Mouse (Mus musculus) megakaryocyte, adult 5-6 weeks (primary cell): ENCODE measurements around the gene Pcp2. TPM values are rescaled to one million over a fixed set of nuclear protein-coding genes. Genes with fewer than 3 reads are reported as not detected.
A peak's percentile ranks its signal among the peaks of the same experiment; 100 is the strongest.
"Not testable (repeated sequence)": the region's sequence is repeated elsewhere in the genome, so short reads cannot be mapped to it uniquely, and the experiment has no call there.

Source experiments
- ATAC-seq: 2 replicates; pipeline ENCODE4 v1.8.0; 2016; ENCODE audit warnings: mild to moderate bottlenecking, inconsistent platforms; ENCODE audit not compliant: poor library complexity, severe bottlenecking
- total RNA-seq, 2 experiments: library from RNA; stranded (forward) in 1 of 2; stranded (reverse) in 1 of 2; fragments of 153-499, 151-499 nt in 1 of 2; fragments of 221-1000, 200-1000 nt in 1 of 2; gene quantifications; 2 replicates each; pipeline versions ENCODE4 v1.2.3 to v1.2.4; 2015 to 2017

The Pcp2 gene
- total RNA-seq, 2 experiments from 2014 or later = not detected

DNA sequence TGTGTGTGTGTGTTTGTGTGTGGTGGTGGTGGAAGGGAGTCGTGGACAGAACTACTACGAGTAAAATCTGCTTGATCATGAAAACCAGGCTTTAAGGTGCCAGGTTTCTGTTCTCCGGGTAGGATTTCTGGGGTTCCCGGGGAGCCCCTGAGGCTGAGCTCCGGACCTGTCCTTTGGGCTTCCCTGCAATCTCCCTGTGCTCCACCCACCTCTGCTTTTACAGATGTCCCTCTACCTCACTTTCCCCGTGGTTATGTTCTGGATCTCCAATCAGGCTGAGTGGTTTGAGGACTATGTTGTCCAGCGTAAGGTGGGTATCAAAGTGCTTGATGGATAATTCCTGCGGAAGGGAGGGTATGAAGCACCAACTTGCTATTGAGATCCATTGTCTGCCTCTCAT, 3.2 kb downstream of the Pcp2 start:
- no peak for ATAC-seq

- ATAC-seq = peak; percentile 97
Measured at GRCm38 (mm10) chr8:3621199-3621970, 4.0 kb downstream of the Pcp2 start, which contains the start of the genes Xab2 and Pet100. Xab2 (minus strand) TSS chr8:3621316. Pet100 (plus strand) TSS chr8:3621548.

- ATAC-seq = no peak
Measured at GRCm38 (mm10) chr8:3609816-3610150, 15.6 kb downstream of the Pcp2 start.

DNA sequence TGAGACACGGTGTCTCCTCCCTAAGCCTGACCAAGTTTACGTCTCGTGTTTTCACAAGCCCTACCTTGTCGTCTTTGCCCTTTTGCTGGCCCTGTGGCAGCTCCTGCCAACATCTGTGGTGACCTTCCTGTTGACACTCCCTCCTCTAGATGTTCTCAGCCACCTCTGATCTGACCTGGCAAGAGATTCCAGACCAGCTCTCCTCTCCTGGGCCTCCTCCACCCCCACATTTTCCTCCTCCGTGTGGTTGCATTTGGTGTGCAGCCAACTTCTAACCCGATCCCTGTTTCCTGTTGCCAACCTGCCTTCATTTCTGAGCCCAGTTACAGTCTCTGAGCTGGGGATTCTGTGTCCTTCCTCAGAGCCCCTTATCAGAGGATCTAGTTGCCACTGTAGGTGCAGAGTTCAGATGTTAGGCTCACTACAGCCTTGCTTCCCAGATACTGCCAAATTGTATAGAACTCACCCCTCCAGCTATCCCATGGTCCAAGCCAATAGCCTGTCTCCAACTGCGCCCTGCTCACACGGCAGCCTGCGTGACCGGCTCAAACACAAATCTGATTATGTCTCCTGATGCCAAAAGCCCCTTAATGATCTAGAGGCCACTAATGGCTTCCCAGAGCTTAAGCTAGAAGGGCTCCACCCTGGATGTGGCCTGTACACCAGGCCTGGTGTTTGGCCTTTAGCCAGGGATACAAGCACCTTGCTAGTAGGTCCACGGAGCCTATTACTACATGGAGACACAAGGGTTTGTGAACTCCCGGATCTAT, 16.1 kb downstream of the Pcp2 start:
- no peak for ATAC-seq

DNA sequence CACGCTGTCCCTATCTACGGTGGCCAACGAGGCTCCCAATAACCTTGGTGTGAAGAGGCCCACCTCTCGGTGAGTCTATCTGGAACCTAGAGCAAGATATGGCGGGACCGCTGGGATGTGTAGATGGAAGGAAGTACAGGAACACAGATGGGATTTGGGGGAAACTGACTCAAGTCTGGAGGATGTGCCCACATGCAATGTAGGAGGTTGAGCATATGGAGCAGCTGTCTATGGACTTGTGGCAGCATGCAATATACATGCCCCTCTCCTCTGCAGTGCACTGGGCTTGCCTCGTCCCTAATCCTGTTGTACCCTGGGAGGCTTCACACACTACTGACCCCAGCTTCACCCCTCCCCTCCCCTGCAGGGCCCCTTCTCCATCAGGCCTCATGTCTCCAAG, 17.5 kb downstream of the Pcp2 start:
- no peak for ATAC-seq

DNA sequence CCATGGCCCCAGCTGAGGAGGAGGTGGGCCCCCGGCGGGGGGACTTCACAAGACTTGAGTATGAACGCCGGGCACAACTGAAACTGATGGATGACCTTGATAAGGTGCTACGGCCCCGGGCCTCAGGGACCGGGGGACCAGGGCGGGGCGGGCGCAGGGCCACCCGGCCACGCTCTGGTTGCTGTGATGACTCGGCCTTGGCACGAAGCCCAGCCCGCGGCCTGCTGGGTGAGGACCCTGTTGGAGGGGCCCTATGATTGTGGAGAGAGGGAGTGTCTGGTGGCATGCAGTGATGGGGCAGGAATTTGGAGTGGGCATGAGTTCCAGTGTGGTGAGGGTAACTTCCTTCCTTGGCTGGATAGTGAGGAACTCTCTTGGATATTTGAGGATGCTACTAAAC, 18.8 kb downstream of the Pcp2 start:
- 0 out of 2 replicates have a peak, but pooled peaks have one; percentile 12 for ATAC-seq

DNA sequence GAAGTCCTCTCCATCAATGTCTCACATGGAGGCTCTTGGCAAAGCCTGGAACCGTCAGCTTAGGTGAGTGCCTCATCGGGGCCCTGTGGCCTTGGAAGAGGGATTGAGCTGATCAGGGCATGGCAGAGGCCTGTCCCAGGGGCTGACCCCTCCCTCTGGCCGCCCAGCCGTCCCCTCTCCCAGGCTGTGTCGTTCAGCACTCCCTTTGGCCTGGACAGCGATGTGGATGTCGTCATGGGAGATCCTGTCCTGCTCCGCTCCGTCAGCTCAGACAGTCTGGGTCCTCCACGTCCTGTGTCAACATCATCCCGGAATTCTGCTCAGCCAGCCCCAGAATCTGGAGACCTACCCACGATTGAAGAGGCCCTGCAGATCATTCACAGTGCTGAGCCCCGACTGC, 21.9 kb downstream of the Pcp2 start:
- ATAC-seq = no peak

- no peak for ATAC-seq
Measured at GRCm38 (mm10) chr8:3600401-3600800, 24.9 kb downstream of the Pcp2 start.

DNA sequence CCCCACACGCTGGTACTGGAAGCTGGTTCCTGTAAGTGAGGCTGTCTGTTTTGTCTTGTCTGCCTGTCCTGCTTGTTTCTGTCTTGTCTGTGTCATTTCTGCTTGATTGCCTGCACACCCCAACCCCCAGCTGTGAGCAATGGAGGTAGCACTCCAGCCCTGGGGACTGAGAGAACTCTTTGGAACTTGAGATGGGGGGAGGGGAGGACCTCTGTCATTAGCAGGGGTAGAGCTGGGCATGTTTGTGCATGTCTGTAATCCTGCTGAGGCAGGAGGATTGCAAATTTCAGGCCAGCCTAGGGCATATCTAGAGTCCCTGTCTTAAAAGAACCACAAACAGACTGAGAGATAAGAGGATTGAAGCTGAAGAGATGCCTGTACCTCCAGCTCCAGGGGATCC, 26.1 kb downstream of the Pcp2 start:
- no peak for ATAC-seq

- no peak for ATAC-seq
Measured at GRCm38 (mm10) chr8:3598054-3598453, 27.3 kb downstream of the Pcp2 start.

DNA sequence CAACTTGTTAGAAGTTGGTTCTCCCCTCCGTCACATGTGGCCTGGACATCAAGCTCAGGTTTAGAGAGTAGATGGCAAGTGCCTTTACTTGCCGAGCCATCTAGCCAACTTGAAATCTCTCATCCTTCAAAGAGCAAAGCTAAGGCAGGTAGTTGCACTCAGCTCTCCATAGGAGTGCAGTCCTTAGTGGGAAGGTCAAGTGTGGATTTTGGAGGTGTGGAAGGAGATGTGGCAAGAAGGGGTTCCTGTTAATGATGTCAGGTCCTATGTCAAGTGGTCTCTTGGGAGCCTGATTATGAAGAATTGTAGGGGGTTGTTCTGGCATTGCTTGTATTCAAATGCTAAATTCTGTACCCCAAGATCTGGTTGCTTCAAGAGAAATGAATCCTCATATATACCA, 30.9 kb downstream of the Pcp2 start:
- ATAC-seq = no peak

DNA sequence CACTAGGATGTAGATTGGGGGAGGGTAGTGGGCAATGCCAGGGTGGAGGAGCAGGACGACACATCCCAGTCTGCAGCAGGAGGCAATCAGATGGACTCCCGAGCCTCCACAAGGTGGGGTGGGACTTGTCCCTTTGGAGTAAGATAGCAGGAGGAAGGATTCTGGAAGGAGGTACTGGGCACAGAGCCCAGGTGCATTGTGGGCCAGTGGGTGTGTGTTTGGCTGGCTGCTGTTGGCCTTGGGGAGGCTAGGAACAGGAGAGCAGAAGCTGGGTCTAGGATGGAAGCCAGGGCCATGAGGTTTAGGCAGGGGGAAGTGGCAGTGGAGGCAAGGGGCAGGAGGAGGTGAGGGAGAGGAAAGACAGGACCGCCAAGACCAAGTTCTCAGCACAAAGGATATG, 31.9 kb downstream of the Pcp2 start:
- no peak for ATAC-seq

DNA sequence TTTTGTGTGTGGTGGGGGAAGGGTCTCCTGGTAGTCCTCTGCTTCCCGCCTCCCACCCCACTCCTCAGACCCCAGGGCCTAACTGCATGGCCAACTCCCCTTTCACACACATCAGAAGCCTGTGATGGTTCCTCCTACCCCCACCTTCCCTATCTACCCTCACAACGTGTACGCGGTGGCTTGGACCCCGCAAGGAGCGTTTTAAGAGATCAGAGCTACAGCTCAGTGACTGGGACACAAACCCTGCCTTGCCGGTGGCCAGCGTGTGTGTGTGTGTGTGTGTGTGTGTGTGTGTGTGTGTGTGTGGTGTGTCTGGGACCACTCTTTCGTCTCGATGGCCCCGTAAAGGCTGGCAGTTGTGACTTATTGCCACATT, 37.1 kb downstream of the Pcp2 start:
- ATAC-seq = no peak

DNA sequence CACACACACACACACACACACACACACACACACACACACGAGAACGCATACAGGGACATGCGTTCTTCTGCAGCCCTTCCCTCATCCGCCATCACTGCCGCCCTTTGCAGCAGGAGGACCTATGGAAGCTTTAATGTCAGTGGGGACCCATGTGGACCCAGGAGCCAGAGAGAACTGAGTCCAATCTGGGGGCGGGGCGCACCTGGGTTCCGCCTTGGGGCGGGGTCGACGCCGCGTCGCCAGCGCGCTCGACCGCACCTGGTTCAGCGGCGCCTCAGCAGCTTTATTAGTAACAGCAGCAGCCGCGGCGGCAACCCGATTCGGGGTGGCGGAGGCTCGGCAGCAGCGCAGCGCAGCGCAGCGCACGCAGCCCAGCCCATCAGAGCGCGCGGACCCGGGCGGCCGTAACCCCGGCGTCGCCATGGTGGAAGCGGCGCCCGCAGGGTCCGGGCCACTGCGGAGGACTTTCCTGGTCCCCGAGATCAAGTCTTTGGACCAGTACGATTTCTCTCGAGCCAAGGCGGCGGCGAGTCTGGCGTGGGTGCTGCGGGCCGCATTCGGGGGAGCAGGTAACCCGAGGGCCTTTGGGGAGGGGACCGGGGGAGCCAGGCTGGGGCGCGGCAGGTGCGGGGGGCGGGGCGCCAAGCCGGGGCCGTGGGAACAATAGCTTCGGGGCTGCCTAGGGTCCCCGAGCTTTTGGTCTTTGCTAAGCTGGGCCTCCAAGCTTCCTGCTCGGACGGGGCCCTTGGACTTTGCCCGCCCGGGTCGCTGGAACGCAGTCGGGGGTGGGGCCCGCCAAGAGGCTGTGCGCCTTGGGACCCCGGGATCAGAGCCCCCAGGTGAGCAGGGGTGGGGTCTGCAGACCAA, 37.7 kb downstream of the Pcp2 start:
- peak; percentile 62 for ATAC-seq

DNA sequence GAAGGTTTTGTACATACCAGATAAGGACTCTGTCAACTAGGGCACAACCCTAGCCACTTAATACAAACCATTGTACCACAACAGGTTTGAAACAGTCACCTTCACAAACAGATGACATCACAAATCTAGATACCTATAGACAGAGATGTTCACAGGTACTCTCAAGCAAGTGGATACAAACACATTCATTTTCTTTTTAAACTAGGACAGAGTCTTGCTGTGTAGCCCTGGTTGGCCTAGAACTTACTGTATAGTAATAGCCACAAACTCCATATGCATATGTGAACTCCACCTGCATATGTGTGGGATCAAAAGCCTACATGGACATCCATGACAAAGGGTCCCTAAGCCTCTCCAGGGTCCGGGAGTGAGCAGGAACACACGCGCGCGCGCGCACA, 38.4 kb downstream of the Pcp2 start, which contains the start of gene Camsap3:
TSS of gene Camsap3 (plus strand) at position 301 of the 398 bp plus-strand sequence.
- ATAC-seq = no peak

- ATAC-seq = no peak
Measured at GRCm38 (mm10) chr8:3586452-3586851, 38.9 kb downstream of the Pcp2 start.

DNA sequence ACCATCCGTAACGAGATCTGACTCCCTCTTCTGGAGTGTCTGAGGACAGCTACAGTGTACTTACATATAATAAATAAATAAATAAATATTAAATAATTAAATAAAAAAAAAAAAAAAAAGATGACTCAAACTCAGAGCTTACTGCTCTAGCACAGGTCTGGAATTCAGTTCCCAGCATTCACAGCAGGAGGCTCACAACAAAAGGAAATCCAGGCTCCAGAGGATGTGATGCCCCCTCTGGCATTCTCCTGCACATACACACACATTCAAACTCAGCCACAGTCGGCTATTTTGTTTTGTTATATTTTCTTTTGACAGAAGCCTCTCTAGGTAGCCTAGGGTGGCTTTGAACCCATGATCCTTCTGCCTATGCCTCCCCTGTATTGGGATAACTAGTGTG, 43.4 kb downstream of the Pcp2 start:
- not testable (repeated sequence) for ATAC-seq

GRCm38 (mm10) chr8:3579390-3580364, 45.7 kb downstream of the Pcp2 start:
- ATAC-seq = no peak

GRCm38 (mm10) chr8:3576211-3576960, 49.0 kb downstream of the Pcp2 start:
- no peak for ATAC-seq
